Comparison of ENCODE assay signal across 27 mouse cellular contexts in the genomic region with DNA sequence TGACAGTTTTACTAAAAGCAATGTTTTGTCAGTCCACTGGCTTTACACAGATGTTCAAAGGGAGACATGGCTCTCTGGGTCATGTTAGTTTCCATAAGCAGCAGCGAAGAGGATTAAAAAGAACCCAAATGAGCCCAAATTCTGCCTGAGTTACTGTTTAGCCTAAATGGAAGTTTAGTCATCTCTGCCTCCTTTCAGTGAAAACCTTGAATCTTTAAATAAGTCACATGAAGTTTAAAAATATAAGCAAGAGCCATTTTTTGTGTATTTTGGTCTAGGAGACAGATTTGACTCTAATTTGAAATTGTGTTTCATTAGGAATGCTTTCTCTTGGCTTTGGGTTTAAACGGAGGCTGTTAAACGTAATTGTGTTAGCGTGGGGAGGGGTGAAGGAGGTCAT.
"Had no signal": no experiment of that assay in that cellular context is flagged by ENCODE, and none has a peak within 500 bp of the region (broad histone marks: within the 10 kb centered on the region; RNA-seq: fewer than 3 reads in every experiment).

No protein-coding gene starts in this region.

- H3K27ac ChIP-seq: embryonic facial prominence, embryonic 10.5 days; embryonic facial prominence, embryonic 12.5 days; embryonic facial prominence, embryonic 13.5 days; embryonic facial prominence, embryonic 15.5 days; forebrain, embryonic 10.5 days; forebrain, embryonic 12.5 days; forebrain, embryonic 13.5 days; forebrain, embryonic 15.5 days; gastrocnemius, adult 2 months; heart, adult 2 months had no signal

- ATAC-seq: forebrain, embryonic 13.5 days; forebrain, embryonic 14.5 days; forebrain, embryonic 15.5 days; forebrain, embryonic 16.5 days; forebrain, postnatal 0 days had no signal

- H3K4me3 ChIP-seq: embryonic facial prominence, embryonic 10.5 days; embryonic facial prominence, embryonic 12.5 days; embryonic facial prominence, embryonic 13.5 days; embryonic facial prominence, embryonic 15.5 days; erythroblast, embryonic 14.5 days; forebrain, embryonic 10.5 days; forebrain, embryonic 12.5 days; forebrain, embryonic 13.5 days; forebrain, embryonic 15.5 days; gastrocnemius, adult 2 months; heart, adult 2 months had no signal

- DNase-seq: cerebellum, adult 2 months; cerebellum, adult 8-10 months; cerebellum, adult 9-10 months; cerebellum, adult 9-11 months; cerebellum, postnatal 10 days; cerebellum, postnatal 36 days; embryo, embryonic 11 days; forebrain, postnatal 0 days; gastrocnemius, adult 2 months; gastrocnemius, postnatal 10 days; gastrocnemius, postnatal 14 days; gastrocnemius, postnatal 25 days; gastrocnemius, postnatal 36 days; heart, adult 11 months; heart, adult 18-20 months; heart, adult 2 months had no signal
